Mouse (Mus musculus) hindbrain, embryonic 15.5 days (tissue): ENCODE measurements around the gene Lin28b. TPM values are rescaled to one million over a fixed set of nuclear protein-coding genes. Genes with fewer than 3 reads are reported as not detected.

Experiments used
- ATAC-seq: fragments of 200-750 bp; cut with Nextera tagmentation; 2 replicates; pipeline ENCODE4 v1.8.0; 2017; ENCODE audit warnings: low read depth, moderate number of reproducible peaks, moderate TSS enrichment; ENCODE audit not compliant: low FRiP score
- H3K27ac ChIP-seq: fragments of 300-500 bp; sonication (generic); replicated peaks from 2 replicates; pipeline ENCODE4 v1.5.1; 2015; ENCODE audit warnings: mild to moderate bottlenecking, inconsistent platforms
- H3K27me3 ChIP-seq: fragments of 300-500 bp; sonication (generic); 2 replicates; pipeline ENCODE4 v1.6.1; 2015; ENCODE audit warnings: control low read depth, inconsistent platforms
- H3K36me3 ChIP-seq: fragments of 300-500 bp; sonication (generic); 2 replicates; pipeline ENCODE4 v1.6.1; 2015; ENCODE audit warnings: control low read depth, inconsistent platforms
- H3K4me1 ChIP-seq: fragments of 300-500 bp; sonication (generic); replicated peaks from 2 replicates; pipeline ENCODE4 v1.6.1; 2015; ENCODE audit warnings: control low read depth, inconsistent platforms
- H3K4me2 ChIP-seq: fragments of 300-500 bp; sonication (generic); 2 replicates; pipeline ENCODE4 v1.6.1; 2015; ENCODE audit warnings: moderate library complexity, mild to moderate bottlenecking, inconsistent platforms
- H3K4me3 ChIP-seq: fragments of 300-500 bp; sonication (generic); 2 replicates; pipeline ENCODE4 v1.5.1; 2015; ENCODE audit warnings: mild to moderate bottlenecking, inconsistent platforms
- H3K9ac ChIP-seq: fragments of 300-500 bp; sonication (generic); 2 replicates; pipeline ENCODE4 v1.6.1; 2015; ENCODE audit warnings: inconsistent platforms
- H3K9me3 ChIP-seq: fragments of 300-500 bp; sonication (generic); 2 replicates; pipeline ENCODE4 v1.6.1; 2016; ENCODE audit warnings: control low read depth, inconsistent platforms
- WGBS: fragments of 180-500 bp; shearing (Covaris S2); methylation state at CpG from one replicate; pipeline ENCODE4 v1.1.7; 2015; 5-methylcytosine and 5-hydroxymethylcytosine counted together
- polyA plus RNA-seq: library from polyadenylated mRNA; unstranded; fragments of >200 nt; fragmentation: Nextera tagmentation; extraction: Ambion mirVana; gene quantifications from 2 replicates; pipeline ENCODE4 v1.2.1, GENCODE M21; 2015

Gene Lin28b
- polyA plus RNA-seq = 6.5 and 7.5 TPM in 2 replicates

GRCm38 (mm10) chr10:45485761-45486602 lies at the start of gene Lin28b:
Gene Lin28b (minus strand): TSS chr10:45486395.
- H3K27ac ChIP-seq = peak within 1 kb of the TSS; percentile 98
- peak within 1 kb of the TSS; percentile 76 for H3K4me3 ChIP-seq
- peak within 1 kb of the TSS; percentile 75 for H3K9ac ChIP-seq
- ATAC-seq = peak; percentile 96
- 0 out of 2 replicates have a peak, but pooled peaks cover 3% of the 10 kb centered on the region for H3K4me1 ChIP-seq
- no peaks in the 10 kb centered on the region for H3K36me3 ChIP-seq
- H3K9me3 ChIP-seq = no peaks in the 10 kb centered on the region
- under 1% methylated on average over 87 of the region's 139 CpGs for WGBS
- H3K27me3 ChIP-seq = 0 out of 2 replicates have a peak, but pooled peaks cover 5% of the 10 kb centered on the region
- H3K4me2 ChIP-seq = peak within 1 kb of the TSS; percentile 68

GRCm38 (mm10) chr10:45511764-45512163 lies 25.6 kb upstream of the Lin28b start:
- Histone ChIP-seq H3K4me1 (no peaks in the 10 kb centered on the region), H3K27me3 (no peaks in the 10 kb centered on the region), H3K9me3 (no peaks in the 10 kb centered on the region), H3K4me2 (no peak overlapping the region), H3K27ac (no peak overlapping the region), H3K9ac (no peak overlapping the region), H3K4me3 (no peak overlapping the region), H3K36me3 (no peaks in the 10 kb centered on the region)
- 66% methylated on average over 2 of the region's 2 CpGs for WGBS
- ATAC-seq = no peak

GRCm38 (mm10) chr10:45510662-45511061 lies 24.5 kb upstream of the Lin28b start:
- Histone ChIP-seq H3K9me3 (no peaks in the 10 kb centered on the region), H3K4me3 (no peak overlapping the region), H3K36me3 (no peaks in the 10 kb centered on the region), H3K9ac (no peak overlapping the region), H3K27ac (no peak overlapping the region), H3K4me2 (no peak overlapping the region), H3K27me3 (no peaks in the 10 kb centered on the region), H3K4me1 (no peaks in the 10 kb centered on the region)
- 93% methylated on average over 3 of the region's 3 CpGs for WGBS
- no peak for ATAC-seq

- Histone ChIP-seq H3K9ac (no peak overlapping the region), H3K36me3 (no peaks in the 10 kb centered on the region), H3K9me3 (no peaks in the 10 kb centered on the region), H3K27me3 (no peaks in the 10 kb centered on the region), H3K4me2 (no peak overlapping the region), H3K4me1 (no peaks in the 10 kb centered on the region), H3K27ac (no peak overlapping the region), H3K4me3 (no peak overlapping the region)
- no peak for ATAC-seq
- WGBS = 85% methylated on average over 1 of the region's 1 CpGs
These were observed 14.1 kb upstream of the Lin28b start for GRCm38 (mm10) chr10:45500259-45500658.

- Histone ChIP-seq H3K9ac (peak overlapping the region; percentile 75), H3K4me2 (peak overlapping the region; percentile 68), H3K9me3 (no peaks in the 10 kb centered on the region), H3K27me3 (0 out of 2 replicates have a peak, but pooled peaks cover 5% of the 10 kb centered on the region), H3K4me3 (peak overlapping the region; percentile 76), H3K36me3 (no peaks in the 10 kb centered on the region), H3K4me1 (0 out of 2 replicates have a peak, but pooled peaks cover 3% of the 10 kb centered on the region), H3K27ac (peak overlapping the region; percentile 98)
- no peak; the same call in 1 of the 2 replicates for ATAC-seq
- under 1% methylated on average over 39 of the region's 40 CpGs for WGBS
These were observed 380 bp upstream of the Lin28b start for GRCm38 (mm10) chr10:45486603-45486946.

- Histone ChIP-seq H3K27ac (peak overlapping the region; percentile 98), H3K4me3 (peak overlapping the region; percentile 76), H3K27me3 (0 out of 2 replicates have a peak, but pooled peaks cover 5% of the 10 kb centered on the region), H3K36me3 (no peaks in the 10 kb centered on the region), H3K4me2 (peak overlapping the region; percentile 68), H3K9me3 (no peaks in the 10 kb centered on the region), H3K4me1 (0 out of 2 replicates have a peak, but pooled peaks cover 3% of the 10 kb centered on the region), H3K9ac (peak overlapping the region; percentile 75)
- under 1% methylated on average over 32 of the region's 32 CpGs for WGBS
- no peak for ATAC-seq
These were observed 902 bp downstream of the Lin28b start for GRCm38 (mm10) chr10:45485226-45485760.

- no peaks in the 10 kb centered on the region for H3K27me3 ChIP-seq
- WGBS = 64% methylated on average over 2 of the region's 2 CpGs
- no peak overlapping the region for H3K4me2 ChIP-seq
- no peak overlapping the region for H3K27ac ChIP-seq
- no peak for ATAC-seq
- H3K36me3 ChIP-seq = no peaks in the 10 kb centered on the region
- 0 out of 2 replicates have a peak, but pooled peaks cover 3% of the 10 kb centered on the region for H3K4me1 ChIP-seq
- H3K4me3 ChIP-seq = no peak overlapping the region
- H3K9ac ChIP-seq = no peak overlapping the region
- no peaks in the 10 kb centered on the region for H3K9me3 ChIP-seq
These were observed 3.0 kb downstream of the Lin28b start for GRCm38 (mm10) chr10:45483210-45483609.

- no peak for ATAC-seq
- Histone ChIP-seq H3K4me1 (peaks cover 21% of the 10 kb centered on the region), H3K9me3 (no peaks in the 10 kb centered on the region), H3K36me3 (no peaks in the 10 kb centered on the region), H3K27ac (no peak overlapping the region), H3K4me3 (peak overlapping the region; percentile 26), H3K4me2 (peak overlapping the region; percentile 51), H3K9ac (no peak overlapping the region), H3K27me3 (peaks cover 14% of the 10 kb centered on the region)
- WGBS = 4% methylated on average over 21 of the region's 21 CpGs
These were observed 12.4 kb downstream of the Lin28b start for GRCm38 (mm10) chr10:45473663-45474333.

- 8% methylated on average over 5 of the region's 5 CpGs for WGBS
- peaks cover 14% of the 10 kb centered on the region for H3K27me3 ChIP-seq
- peaks cover 21% of the 10 kb centered on the region for H3K4me1 ChIP-seq
- ATAC-seq = no peak
- no peak overlapping the region for H3K27ac ChIP-seq
- H3K4me3 ChIP-seq = no peak overlapping the region
- H3K9me3 ChIP-seq = no peaks in the 10 kb centered on the region
- H3K4me2 ChIP-seq = peak overlapping the region; percentile 51; the same call in 1 of the 2 replicates
- H3K9ac ChIP-seq = no peak overlapping the region
- no peaks in the 10 kb centered on the region for H3K36me3 ChIP-seq
These were observed 13.1 kb downstream of the Lin28b start for GRCm38 (mm10) chr10:45473143-45473484.

- no peaks in the 10 kb centered on the region for H3K9me3 ChIP-seq
- no peak for ATAC-seq
- WGBS = 27% methylated on average over 6 of the region's 6 CpGs
- H3K27me3 ChIP-seq = peaks cover 14% of the 10 kb centered on the region
- H3K9ac ChIP-seq = no peak overlapping the region
- H3K4me1 ChIP-seq = peaks cover 24% of the 10 kb centered on the region
- H3K27ac ChIP-seq = no peak overlapping the region
- no peak overlapping the region for H3K4me3 ChIP-seq
- 0 out of 2 replicates have a peak overlapping the region, but pooled peaks have one; percentile 51 for H3K4me2 ChIP-seq
- H3K36me3 ChIP-seq = no peaks in the 10 kb centered on the region
These were observed 13.6 kb downstream of the Lin28b start for GRCm38 (mm10) chr10:45472431-45473142.

GRCm38 (mm10) chr10:45471321-45471720 lies 14.9 kb downstream of the Lin28b start:
- Histone ChIP-seq H3K4me1 (peaks cover 24% of the 10 kb centered on the region), H3K27ac (no peak overlapping the region), H3K36me3 (no peaks in the 10 kb centered on the region), H3K9ac (no peak overlapping the region), H3K4me2 (peak overlapping the region; percentile 44), H3K27me3 (peaks cover 14% of the 10 kb centered on the region), H3K9me3 (no peaks in the 10 kb centered on the region), H3K4me3 (no peak overlapping the region)
- ATAC-seq = no peak
- 24% methylated on average over 3 of the region's 3 CpGs for WGBS
